Mouse (Mus musculus) limb, embryonic 11.5 days (tissue): ENCODE results near the gene Cxcl1. TPM values are rescaled to one million over a fixed set of nuclear protein-coding genes. Genes with fewer than 3 reads are reported as not detected.

ENCODE experiments used
- ATAC-seq: fragments of 200-750 bp; cut with Nextera tagmentation; 2 replicates; pipeline ENCODE4 v1.8.0; 2017; ENCODE audit warnings: low read depth; ENCODE audit not compliant: insufficient number of reproducible peaks, low FRiP score, low TSS enrichment
- DNase-seq: peaks from one replicate; pipeline ENCODE4 v3.0.0-alpha.2; 2015; ENCODE audit warnings: low spot score
- H3K27ac ChIP-seq: fragments of 300-500 bp; sonication (generic); replicated peaks from 2 replicates; pipeline ENCODE4 v1.5.1; 2014; ENCODE audit warnings: low read depth, mild to moderate bottlenecking, low read length
- H3K27me3 ChIP-seq: fragments of 300-500 bp; sonication (generic); 2 replicates; pipeline ENCODE4 v1.6.1; 2014; ENCODE audit warnings: mild to moderate bottlenecking, low read length, mixed read lengths; ENCODE audit not compliant: control insufficient read depth, insufficient read depth
- H3K36me3 ChIP-seq: fragments of 300-500 bp; sonication (generic); 2 replicates; pipeline ENCODE4 v1.6.1; 2014; ENCODE audit warnings: mild to moderate bottlenecking, low read length, moderate library complexity, mixed read lengths; ENCODE audit not compliant: control insufficient read depth, insufficient read depth
- H3K4me1 ChIP-seq: fragments of 300-500 bp; sonication (generic); 2 replicates; pipeline ENCODE4 v1.6.1; 2014; ENCODE audit warnings: low read length, mixed read lengths; ENCODE audit not compliant: control insufficient read depth, insufficient read depth
- H3K4me2 ChIP-seq: fragments of 300-500 bp; sonication (generic); 2 replicates; pipeline ENCODE4 v1.6.1; 2014; ENCODE audit warnings: low read depth, mild to moderate bottlenecking, moderate library complexity; ENCODE audit not compliant: severe bottlenecking
- H3K4me3 ChIP-seq: fragments of 300-500 bp; sonication (generic); 2 replicates; pipeline ENCODE4 v1.5.1; 2014; ENCODE audit warnings: low read depth, low read length
- H3K9ac ChIP-seq: fragments of 300-500 bp; sonication (generic); 2 replicates; pipeline ENCODE4 v1.6.1; 2014; ENCODE audit warnings: mild to moderate bottlenecking, low read length
- H3K9me3 ChIP-seq: fragments of 300-500 bp; sonication (generic); 2 replicates; pipeline ENCODE4 v1.6.1; 2016; ENCODE audit warnings: low read length; ENCODE audit not compliant: control insufficient read depth
- WGBS: fragments of 180-500 bp; shearing (Covaris S2); extraction: QIAGEN DNeasy Blood & Tissue Kit; methylation state at CpG from one replicate; pipeline ENCODE4 v1.1.7; 2014; 5-methylcytosine and 5-hydroxymethylcytosine counted together
- polyA plus RNA-seq: library from polyadenylated mRNA; unstranded; fragments of >200 nt; fragmentation: Nextera tagmentation; extraction: Ambion mirVana; gene quantifications from 2 replicates; pipeline ENCODE4 v1.2.1, GENCODE M21; 2014

Gene Cxcl1
- polyA plus RNA-seq, 1 experiment from 2014 or later: 0.32 TPM

- no peak for ATAC-seq
- no peak overlapping the region for H3K4me2 ChIP-seq
- H3K9ac ChIP-seq: no peak overlapping the region
- H3K9me3 ChIP-seq: no peaks in the 10 kb centered on the region
- WGBS: 70% methylated on average over 3 of the region's 3 CpGs
- H3K4me1 ChIP-seq: no peaks in the 10 kb centered on the region
- H3K4me3 ChIP-seq: no peak overlapping the region
- H3K36me3 ChIP-seq: no peaks in the 10 kb centered on the region
- H3K27me3 ChIP-seq: no peaks in the 10 kb centered on the region
- no peak for DNase-seq
- no peak overlapping the region for H3K27ac ChIP-seq
Measured at GRCm38 (mm10) chr5:90859031-90859430, 32.0 kb upstream of the Cxcl1 start.

- no peak overlapping the region for H3K4me2 ChIP-seq
- H3K27ac ChIP-seq: no peak overlapping the region
- H3K9me3 ChIP-seq: no peaks in the 10 kb centered on the region
- 85% methylated on average over 6 of the region's 6 CpGs for WGBS
- H3K27me3 ChIP-seq: no peaks in the 10 kb centered on the region
- H3K36me3 ChIP-seq: no peaks in the 10 kb centered on the region
- no peak overlapping the region for H3K9ac ChIP-seq
- H3K4me1 ChIP-seq: no peaks in the 10 kb centered on the region
- no peak for DNase-seq
- ATAC-seq: no peak
- no peak overlapping the region for H3K4me3 ChIP-seq
Measured at GRCm38 (mm10) chr5:90861876-90862375, 29.1 kb upstream of the Cxcl1 start.

GRCm38 (mm10) chr5:90866770-90867169 lies 24.3 kb upstream of the Cxcl1 start:
- Histone ChIP-seq H3K27me3 (no peaks in the 10 kb centered on the region), H3K4me3 (no peak overlapping the region), H3K27ac (no peak overlapping the region), H3K4me2 (no peak overlapping the region), H3K36me3 (no peaks in the 10 kb centered on the region), H3K4me1 (no peaks in the 10 kb centered on the region), H3K9ac (no peak overlapping the region), H3K9me3 (no peaks in the 10 kb centered on the region)
- DNase-seq: no peak
- no peak for ATAC-seq

- no peaks in the 10 kb centered on the region for H3K27me3 ChIP-seq
- 78% methylated on average over 7 of the region's 7 CpGs for WGBS
- no peak overlapping the region for H3K4me3 ChIP-seq
- H3K36me3 ChIP-seq: no peaks in the 10 kb centered on the region
- H3K4me1 ChIP-seq: no peaks in the 10 kb centered on the region
- ATAC-seq: no peak
- no peak overlapping the region for H3K9ac ChIP-seq
- DNase-seq: no peak
- no peak overlapping the region for H3K4me2 ChIP-seq
- H3K27ac ChIP-seq: no peak overlapping the region
- H3K9me3 ChIP-seq: no peaks in the 10 kb centered on the region
Measured at GRCm38 (mm10) chr5:90872377-90872776, 18.7 kb upstream of the Cxcl1 start.

- H3K36me3 ChIP-seq: no peaks in the 10 kb centered on the region
- H3K4me1 ChIP-seq: no peaks in the 10 kb centered on the region
Measured at GRCm38 (mm10) chr5:90876045-90876444, 15.0 kb upstream of the Cxcl1 start.

GRCm38 (mm10) chr5:90876471-90877172 lies 14.4 kb upstream of the Cxcl1 start:
- H3K4me2 ChIP-seq: no peak overlapping the region
- ATAC-seq: no peak
- no peaks in the 10 kb centered on the region for H3K4me1 ChIP-seq
- no peaks in the 10 kb centered on the region for H3K27me3 ChIP-seq
- H3K36me3 ChIP-seq: no peaks in the 10 kb centered on the region
- no peak for DNase-seq
- no peak overlapping the region for H3K27ac ChIP-seq
- WGBS: 86% methylated on average over 8 of the region's 8 CpGs
- no peak overlapping the region for H3K9ac ChIP-seq
- H3K4me3 ChIP-seq: no peak overlapping the region
- no peaks in the 10 kb centered on the region for H3K9me3 ChIP-seq

More at GRCm38 (mm10) chr5:90876045-90876444, 15.0 kb upstream of the Cxcl1 start:
- no peaks in the 10 kb centered on the region for H3K27me3 ChIP-seq
- DNase-seq (no peak), ATAC-seq (no peak)
- H3K4me3 ChIP-seq: no peak overlapping the region
- no peak overlapping the region for H3K9ac ChIP-seq
- no peaks in the 10 kb centered on the region for H3K9me3 ChIP-seq
- H3K27ac ChIP-seq: no peak overlapping the region
- 81% methylated on average over 4 of the region's 4 CpGs for WGBS
- no peak overlapping the region for H3K4me2 ChIP-seq

- Histone ChIP-seq H3K4me3 (no peak overlapping the region), H3K4me2 (no peak overlapping the region), H3K4me1 (no peaks in the 10 kb centered on the region), H3K27ac (no peak overlapping the region), H3K27me3 (no peaks in the 10 kb centered on the region), H3K36me3 (no peaks in the 10 kb centered on the region), H3K9me3 (no peaks in the 10 kb centered on the region), H3K9ac (no peak overlapping the region)
- ATAC-seq: no peak
- no peak for DNase-seq
Measured at GRCm38 (mm10) chr5:90877173-90877512, 13.9 kb upstream of the Cxcl1 start.

- Histone ChIP-seq H3K9me3 (no peaks in the 10 kb centered on the region), H3K27ac (no peak overlapping the region), H3K4me2 (no peak overlapping the region), H3K27me3 (no peaks in the 10 kb centered on the region), H3K36me3 (no peaks in the 10 kb centered on the region), H3K9ac (no peak overlapping the region), H3K4me3 (no peak overlapping the region), H3K4me1 (no peaks in the 10 kb centered on the region)
- ATAC-seq (no peak), DNase-seq (no peak)
- 84% methylated on average over 3 of the region's 3 CpGs for WGBS
Measured at GRCm38 (mm10) chr5:90879307-90880014, 11.6 kb upstream of the Cxcl1 start.
